ENCODE assay signal across 28 mouse cellular contexts in genomic region chr2:28121309-28121708, GRCm38 (mm10). TPM values are rescaled to one million over a fixed set of nuclear protein-coding genes. Genes with fewer than 3 reads are reported as not detected.
DNase-seq lines count a peak whose midpoint lies in the region; ATAC-seq and TF ChIP-seq lines count a peak whose summit lies in the region.
"Had no signal": no experiment of that assay in that cellular context is flagged by ENCODE, and none has a peak within 500 bp of the region (broad histone marks: within the 10 kb centered on the region; RNA-seq: fewer than 3 reads in every experiment).

No protein-coding gene starts in this region.

- ATAC-seq in intestine, embryonic 14.5 days (replicated peaks; ENCODE audit: low FRiP score, low TSS enrichment, low read depth) = no peak
- ATAC-seq in intestine, postnatal 0 days = no peak
- peak; percentile 56; the same call in 1 of the 2 replicates for ATAC-seq in lung, embryonic 16.5 days (ENCODE audit: low read depth)
- ATAC-seq in intestine, embryonic 15.5 days = peak; percentile 39; the same call in 1 of the 2 replicates
- ATAC-seq: activated CD4-positive, CD25-positive, alpha-beta regulatory T cell, adult 4 months; CD4-positive, CD25-positive, alpha-beta regulatory T cell, adult 4 months; forebrain, embryonic 14.5 days; Patski had no signal

- WGBS in intestine, embryonic 14.5 days = 43% methylated on average over 4 of the region's 4 CpGs
- WGBS in intestine, postnatal 0 days = 63% methylated on average over 4 of the region's 4 CpGs
- 42% methylated on average over 4 of the region's 4 CpGs for WGBS in lung, embryonic 16.5 days
- 59% methylated on average over 4 of the region's 4 CpGs for WGBS in intestine, embryonic 15.5 days

- no peak overlapping the region for H3K9ac ChIP-seq in intestine, embryonic 14.5 days (ENCODE audit: low read length)
- no peak overlapping the region for H3K9ac ChIP-seq in intestine, postnatal 0 days (ENCODE audit: low read depth, low read length)
- no peak overlapping the region for H3K9ac ChIP-seq in lung, embryonic 16.5 days (ENCODE audit: low read length)
- H3K9ac ChIP-seq in intestine, embryonic 15.5 days = no peak overlapping the region
- H3K9ac ChIP-seq: embryonic facial prominence, embryonic 13.5 days; embryonic facial prominence, embryonic 15.5 days; forebrain, embryonic 12.5 days had no signal

- no peaks in the 10 kb centered on the region for H3K27me3 ChIP-seq in intestine, embryonic 14.5 days (replicated peaks; ENCODE audit: control insufficient read depth, insufficient read depth, low read length)
- H3K27me3 ChIP-seq in intestine, postnatal 0 days (replicated peaks; ENCODE audit: control insufficient read depth, insufficient read depth, low read length) = no peaks in the 10 kb centered on the region
- no peaks in the 10 kb centered on the region for H3K27me3 ChIP-seq in lung, embryonic 16.5 days (ENCODE audit: control insufficient read depth, insufficient read depth, low read depth, low read length)
- H3K27me3 ChIP-seq in intestine, embryonic 15.5 days (replicated peaks) = no peaks in the 10 kb centered on the region
- H3K27me3 ChIP-seq: embryonic facial prominence, embryonic 13.5 days; embryonic facial prominence, embryonic 15.5 days had no signal

- peak overlapping the region; percentile 24 for H3K27ac ChIP-seq in intestine, embryonic 14.5 days (ENCODE audit: low read depth)
- H3K27ac ChIP-seq in intestine, postnatal 0 days (ENCODE audit: low read depth, low read length) = no peak overlapping the region; the same call in 1 of the 2 replicates
- H3K27ac ChIP-seq in lung, embryonic 16.5 days (ENCODE audit: low read length) = no peak overlapping the region
- peak overlapping the region; percentile 23; the same call in 1 of the 2 replicates for H3K27ac ChIP-seq in intestine, embryonic 15.5 days
- H3K27ac ChIP-seq: embryonic facial prominence, embryonic 13.5 days; embryonic facial prominence, embryonic 15.5 days; forebrain, embryonic 10.5 days; forebrain, embryonic 12.5 days had no signal

- H3K4me2 ChIP-seq in intestine, embryonic 14.5 days (ENCODE audit: low read length) = no peak overlapping the region
- H3K4me2 ChIP-seq in intestine, postnatal 0 days (replicated peaks; ENCODE audit: low read depth) = no peak overlapping the region
- no peak overlapping the region for H3K4me2 ChIP-seq in lung, embryonic 16.5 days (ENCODE audit: low read depth, low read length)
- no peak overlapping the region for H3K4me2 ChIP-seq in intestine, embryonic 15.5 days (replicated peaks)
- H3K4me2 ChIP-seq: embryonic facial prominence, embryonic 13.5 days; embryonic facial prominence, embryonic 15.5 days; forebrain, embryonic 12.5 days had no signal

- TF ChIP-seq CTCF in intestine, postnatal 0 days (IDR thresholded peaks at IDR 0.05; ENCODE audit: low read depth) = no peak

- no peak for DNase-seq in intestine, embryonic 14.5 days (ENCODE audit: low spot score)
- DNase-seq in lung, postnatal 14 days = no peak
- DNase-seq in lung, postnatal 10 days = peak; percentile 14
- no peak for DNase-seq in lung, postnatal 25 days (ENCODE audit: low spot score)
- no peak for DNase-seq in spleen, postnatal 4 days (ENCODE audit: low spot score in 2 of 2)
- DNase-seq: adrenal gland, adult 8-10 months; adrenal gland, postnatal 14 days; adrenal gland, postnatal 36 days; B cell, adult 2 months; cerebellum, adult 11-12 months; cerebellum, adult 2 months; cerebellum, adult 9-10 months; cerebellum, postnatal 10 days; cerebellum, postnatal 25 days; embryo, embryonic 11 days had no signal

- no peak overlapping the region for H3K4me3 ChIP-seq in intestine, embryonic 14.5 days (ENCODE audit: low read depth, low read length)
- H3K4me3 ChIP-seq in intestine, postnatal 0 days (ENCODE audit: low read depth, low read length) = no peak overlapping the region
- no peak overlapping the region for H3K4me3 ChIP-seq in lung, embryonic 16.5 days (ENCODE audit: low read length)
- H3K4me3 ChIP-seq in intestine, embryonic 15.5 days (replicated peaks) = no peak overlapping the region
- H3K4me3 ChIP-seq: embryonic facial prominence, embryonic 13.5 days; embryonic facial prominence, embryonic 15.5 days; erythroblast, embryonic 14.5 days; forebrain, embryonic 10.5 days; forebrain, embryonic 12.5 days had no signal

- no peaks in the 10 kb centered on the region for H3K36me3 ChIP-seq in intestine, embryonic 14.5 days (ENCODE audit: control insufficient read depth, insufficient read depth, low read length)
- no peaks in the 10 kb centered on the region for H3K36me3 ChIP-seq in intestine, postnatal 0 days (ENCODE audit: control insufficient read depth, insufficient read depth)
- no peaks in the 10 kb centered on the region for H3K36me3 ChIP-seq in lung, embryonic 16.5 days (ENCODE audit: control insufficient read depth, insufficient read depth, low read length)
- H3K36me3 ChIP-seq in intestine, embryonic 15.5 days = no peaks in the 10 kb centered on the region
- H3K36me3 ChIP-seq: embryonic facial prominence, embryonic 13.5 days; embryonic facial prominence, embryonic 15.5 days; forebrain, embryonic 10.5 days; forebrain, embryonic 12.5 days; G1E had no signal

- H3K9me3 ChIP-seq in intestine, embryonic 14.5 days (ENCODE audit: control insufficient read depth, low read length) = no peaks in the 10 kb centered on the region; the same call in 1 of the 2 replicates
- H3K9me3 ChIP-seq in intestine, postnatal 0 days (ENCODE audit: control insufficient read depth) = no peaks in the 10 kb centered on the region
- H3K9me3 ChIP-seq in lung, embryonic 16.5 days (ENCODE audit: control insufficient read depth, low read length) = no peaks in the 10 kb centered on the region
- H3K9me3 ChIP-seq in intestine, embryonic 15.5 days = no peaks in the 10 kb centered on the region
- H3K9me3 ChIP-seq: embryonic facial prominence, embryonic 13.5 days; embryonic facial prominence, embryonic 15.5 days; forebrain, embryonic 12.5 days had no signal

- peaks cover 4% of the 10 kb centered on the region; the same call in 1 of the 2 replicates for H3K4me1 ChIP-seq in intestine, embryonic 14.5 days (replicated peaks; ENCODE audit: control insufficient read depth, insufficient read depth, low read length)
- no peaks in the 10 kb centered on the region; the same call in 1 of the 2 replicates for H3K4me1 ChIP-seq in intestine, postnatal 0 days (replicated peaks; ENCODE audit: control insufficient read depth, insufficient read depth, low read length)
- no peaks in the 10 kb centered on the region for H3K4me1 ChIP-seq in lung, embryonic 16.5 days (replicated peaks; ENCODE audit: control insufficient read depth, insufficient read depth, low read length)
- H3K4me1 ChIP-seq in intestine, embryonic 15.5 days (replicated peaks) = no peaks in the 10 kb centered on the region
- H3K4me1 ChIP-seq: embryonic facial prominence, embryonic 13.5 days; embryonic facial prominence, embryonic 15.5 days had no signal

RNA-seq across cellular contexts. Expression of gene Fcnb, which starts 36.6 kb away (rescaled TPM):
- polyA plus RNA-seq in intestine, embryonic 14.5 days (2014; fragmentation: Nextera tagmentation; extraction: Ambion mirVana) = 0.15 TPM in 1 of 2 replicates, not detected in the other
- not detected in 2 replicates for polyA plus RNA-seq in intestine, postnatal 0 days (2015; fragmentation: Nextera tagmentation; extraction: Ambion mirVana)
- polyA plus RNA-seq in lung, embryonic 16.5 days (2015; fragmentation: Nextera tagmentation; extraction: Ambion mirVana) = 0.25 and 1.4 TPM in 2 replicates
- polyA plus RNA-seq in intestine, embryonic 15.5 days (2015; fragmentation: Nextera tagmentation; extraction: Ambion mirVana) = 0.40 and 1.3 TPM in 2 replicates
- polyA plus RNA-seq: activated CD4-positive, CD25-positive, alpha-beta regulatory T cell, adult 4 months; CD4-positive, CD25-positive, alpha-beta regulatory T cell, adult 4 months; cerebellum, adult 2 months; embryonic facial prominence, embryonic 13.5 days; erythroblast, embryonic 14.5 days; forebrain, embryonic 10.5 days; forebrain, embryonic 14.5 days; G1E; Patski had no signal

Comparison
In these comparisons a context has a peak if more than half of its experiments do, and no peak if none do; other contexts are left out.
1. ATAC-seq: peak in lung, embryonic 16.5 days (single experiment) and intestine, embryonic 15.5 days (single experiment); none in intestine, embryonic 14.5 days (single experiment) and intestine, postnatal 0 days (single experiment).
2. H3K27ac ChIP-seq: peak in intestine, embryonic 14.5 days (single experiment) and intestine, embryonic 15.5 days (single experiment); none in intestine, postnatal 0 days (single experiment) and lung, embryonic 16.5 days (single experiment).